Mouse (Mus musculus) liver, postnatal 0 days (tissue): Measurements from ENCODE around the gene Cpne8.

ENCODE experiments used
- CTCF ChIP-seq: sonication (generic); IDR thresholded peaks from 2 replicates; pipeline ENCODE4 v1.5.1; 2016; ENCODE audit warnings: antibody characterized with exemption, low read depth
- EP300 ChIP-seq: IDR thresholded peaks from 2 replicates; pipeline ENCODE4 v1.6.1; 2016; ENCODE audit warnings: antibody characterized with exemption, low read depth, mild to moderate bottlenecking

- TF ChIP-seq CTCF (no peak), EP300 (no peak)
Measured at GRCm38 (mm10) chr15:90669494-90669893, 9.7 kb downstream of the Cpne8 start.
